Mouse (Mus musculus) MEL (cell line): ENCODE data around the gene Gsap. TPM values are rescaled to one million over a fixed set of nuclear protein-coding genes. Genes with fewer than 3 reads are reported as not detected.

Source experiments
- DNase-seq: peaks from one replicate; pipeline ENCODE4 v3.0.0; 2011; ENCODE audit warnings: low read depth, low spot score
- H3K27ac ChIP-seq: 2 replicates; pipeline ENCODE4 v1.5.1; 2012; ENCODE audit warnings: low read depth, mild to moderate bottlenecking, control low read depth, low read length, moderate library complexity; ENCODE audit not compliant: control insufficient read depth
- H3K27me3 ChIP-seq, 2 experiments: fragments of 150-350 bp in 1 of 2; sonication (generic) in 1 of 2; 2 replicates each; pipeline ENCODE4 v1.6.1; 2012; ENCODE audit warnings: low read length in 2 of 2, mild to moderate bottlenecking in 2 of 2, improper control_type of control experiment in 1 of 2, moderate library complexity in 1 of 2; ENCODE audit not compliant: insufficient read depth in 2 of 2, control insufficient read depth in 1 of 2
- H3K36me3 ChIP-seq, 2 experiments: 2 replicates each; pipeline ENCODE4 v1.6.1; 2012 to 2014; ENCODE audit warnings: low read length in 2 of 2, improper control_type of control experiment in 1 of 2, inconsistent platforms in 1 of 2, mild to moderate bottlenecking in 1 of 2; ENCODE audit not compliant: insufficient read depth in 2 of 2, control insufficient read depth in 1 of 2
- H3K4me1 ChIP-seq, 2 experiments: fragments of 150-350 bp in 1 of 2; sonication (generic) in 1 of 2; 2 replicates each; pipeline ENCODE4 v1.6.1; 2012; ENCODE audit warnings: low read length in 2 of 2, improper control_type of control experiment in 1 of 2, mild to moderate bottlenecking in 1 of 2; ENCODE audit not compliant: insufficient read depth in 2 of 2, control insufficient read depth in 1 of 2
- H3K4me3 ChIP-seq, 2 experiments: fragments of 150-350 bp in 1 of 2; sonication (generic) in 1 of 2; 2 replicates each; pipeline ENCODE4 v1.5.1; 2012; ENCODE audit warnings: low read depth in 2 of 2, low read length in 2 of 2, mild to moderate bottlenecking in 2 of 2, moderate library complexity in 2 of 2, control low read depth in 1 of 2, improper control_type of control experiment in 1 of 2; ENCODE audit not compliant: control insufficient read depth in 1 of 2, insufficient read depth in 1 of 2
- H3K79me2 ChIP-seq: 2 replicates; pipeline ENCODE4 v1.6.1; 2012; ENCODE audit warnings: mild to moderate bottlenecking, low read length, moderate library complexity; ENCODE audit not compliant: control insufficient read depth, poor library complexity, insufficient read depth
- H3K9ac ChIP-seq: 2 replicates; pipeline ENCODE4 v1.6.1; 2012; ENCODE audit warnings: low read depth, mild to moderate bottlenecking, control low read depth, low read length, moderate library complexity; ENCODE audit not compliant: control insufficient read depth, poor library complexity, severe bottlenecking
- H3K9me3 ChIP-seq: fragments of 150-350 bp; sonication (generic); replicated peaks from 2 replicates; pipeline ENCODE4 v1.6.1; 2012; ENCODE audit warnings: mild to moderate bottlenecking, low read length, improper control_type of control experiment, moderate library complexity; ENCODE audit not compliant: insufficient read depth
- BHLHE40 ChIP-seq: IDR thresholded peaks from 2 replicates; pipeline ENCODE4 v1.6.1; 2012; ENCODE audit warnings: low read depth, mild to moderate bottlenecking, inconsistent platforms, low read length, improper control_type of control experiment, borderline replicate concordance
- CHD1 ChIP-seq: IDR thresholded peaks from 2 replicates; pipeline ENCODE4 v1.6.1; 2012; ENCODE audit warnings: low read depth, mild to moderate bottlenecking, inconsistent platforms, low read length, improper control_type of control experiment
- E2F4 ChIP-seq: IDR thresholded peaks from 2 replicates; pipeline ENCODE4 v1.6.1; 2011; ENCODE audit warnings: low read depth, low read length, improper control_type of control experiment, borderline replicate concordance
- ELF1 ChIP-seq: IDR thresholded peaks from 2 replicates; pipeline ENCODE4 v1.6.1; 2014; ENCODE audit warnings: low read depth, mild to moderate bottlenecking, inconsistent platforms, low read length, improper control_type of control experiment, moderate library complexity
- GABPA ChIP-seq: IDR thresholded peaks from 2 replicates; pipeline ENCODE4 v1.6.1; 2012; ENCODE audit warnings: low read depth, mild to moderate bottlenecking, inconsistent platforms, low read length, improper control_type of control experiment, moderate library complexity
- JUND ChIP-seq: IDR thresholded peaks from 2 replicates; pipeline ENCODE4 v1.6.1; 2011; ENCODE audit warnings: low read depth, mild to moderate bottlenecking, improper control_type of control experiment, low read length
- KAT2A ChIP-seq: conservative IDR thresholded peaks from 2 replicates; pipeline ENCODE4 v1.6.1; 2012; ENCODE audit warnings: low read depth, low read length, improper control_type of control experiment, inconsistent platforms
- NELFE ChIP-seq: IDR thresholded peaks from 2 replicates; pipeline ENCODE4 v1.6.1; 2011; ENCODE audit warnings: low read depth, low read length, improper control_type of control experiment
- NRF1 ChIP-seq: IDR thresholded peaks from 2 replicates; pipeline ENCODE4 v1.6.1; 2014; ENCODE audit warnings: low read depth, mild to moderate bottlenecking, inconsistent platforms, low read length, improper control_type of control experiment, moderate library complexity; ENCODE audit not compliant: poor library complexity, insufficient read depth, severe bottlenecking
- RAD21 ChIP-seq: IDR thresholded peaks from 2 replicates; pipeline ENCODE4 v1.6.1; 2011; ENCODE audit warnings: mild to moderate bottlenecking, low read depth, low read length, improper control_type of control experiment
- RCOR1 ChIP-seq: IDR thresholded peaks from 2 replicates; pipeline ENCODE4 v1.6.1; 2012; ENCODE audit warnings: low read depth, mild to moderate bottlenecking, inconsistent platforms, low read length, improper control_type of control experiment
- SIN3A ChIP-seq: IDR thresholded peaks from 2 replicates; pipeline ENCODE4 v1.6.1; 2012; ENCODE audit warnings: low read length, improper control_type of control experiment, inconsistent platforms
- SMC3 ChIP-seq: IDR thresholded peaks from 2 replicates; pipeline ENCODE4 v1.6.1; 2011; ENCODE audit warnings: low read depth, low read length, improper control_type of control experiment
- TAL1 ChIP-seq: IDR thresholded peaks from 2 replicates; pipeline ENCODE4 v1.6.1; 2012; ENCODE audit warnings: mild to moderate bottlenecking, inconsistent platforms, low read length, moderate library complexity, mixed read lengths
- TBP ChIP-seq: IDR thresholded peaks from 2 replicates; pipeline ENCODE4 v1.8.0; 2011; ENCODE audit warnings: low read depth, low read length, improper control_type of control experiment
- UBTF ChIP-seq: IDR thresholded peaks from 2 replicates; pipeline ENCODE4 v1.6.1; 2012; ENCODE audit warnings: low read depth, mild to moderate bottlenecking, inconsistent platforms, low read length, improper control_type of control experiment, moderate library complexity, borderline replicate concordance; ENCODE audit not compliant: insufficient read depth
- USF2 ChIP-seq, 2 experiments: IDR thresholded peaks; 2 replicates each; pipeline ENCODE4 v1.6.1; 2011 to 2012; ENCODE audit warnings: improper control_type of control experiment in 2 of 2, low read length in 2 of 2, borderline replicate concordance in 1 of 2, inconsistent platforms in 1 of 2, low read depth in 1 of 2, mild to moderate bottlenecking in 1 of 2; ENCODE audit not compliant: insufficient read depth in 1 of 2
- ZKSCAN1 ChIP-seq: IDR thresholded peaks from 2 replicates; pipeline ENCODE4 v1.6.1; 2012; ENCODE audit warnings: low read depth, mild to moderate bottlenecking, inconsistent platforms, low read length, improper control_type of control experiment, moderate library complexity
- ZNF384 ChIP-seq: IDR thresholded peaks from 2 replicates; pipeline ENCODE4 v1.6.1; 2012; ENCODE audit warnings: low read depth, mild to moderate bottlenecking, inconsistent platforms, low read length, improper control_type of control experiment
- polyA plus RNA-seq, 2 experiments: library from polyadenylated mRNA; stranded (reverse) in 1 of 2; unstranded in 1 of 2; fragments of >175 nt in 1 of 2; fragments of >200 nt in 1 of 2; gene quantifications; 2 replicates each; pipeline versions ENCODE4 v1.2.1 to v1.2.4; 2012; ENCODE audit warnings: low replicate concordance in 2 of 2, low read depth in 1 of 2; ENCODE audit not compliant: insufficient read length in 2 of 2, insufficient read depth in 1 of 2, missing spikeins in 1 of 2
- total RNA-seq: library from RNA; depleted of rRNA; stranded (reverse); fragments of 300-350 nt; gene quantifications from 2 replicates; pipeline ENCODE4 v1.2.3, GENCODE M21; 2012

Gsap gene
- total and polyA plus RNA-seq, 3 experiments: 0.19 to 0.22 TPM; not detected in 1

GRCm38 (mm10) chr5:21217453-21218294 is 31.6 kb downstream of the Gsap start (continued):
- no peak for TF ChIP-seq KAT2A
- no peak for TF ChIP-seq ZKSCAN1
- TF ChIP-seq RAD21: no peak
- TF ChIP-seq RCOR1: no peak

- TF ChIP-seq SMC3: no peak
- no peak for TF ChIP-seq USF2 (IDR thresholded peaks at IDR 0.05; ENCODE audit: borderline replicate concordance in 1 of 2, insufficient read depth in 1 of 2, low read depth in 1 of 2, low read length in 2 of 2)
- TF ChIP-seq NELFE: no peak
- TF ChIP-seq ZNF384: no peak
- no peak for TF ChIP-seq BHLHE40
- TF ChIP-seq SIN3A: no peak
- no peak for TF ChIP-seq CHD1
- no peak for TF ChIP-seq TAL1
- no peak for TF ChIP-seq JUND
- no peak for TF ChIP-seq KAT2A
- TF ChIP-seq NRF1: no peak
- H3K36me3 ChIP-seq: no peaks in the 10 kb centered on the region
- H3K4me1 ChIP-seq: no peaks in the 10 kb centered on the region
Observed at GRCm38 (mm10) chr5:21232876-21233275, 46.8 kb downstream of the Gsap start.

GRCm38 (mm10) chr5:21244575-21244974 is 58.5 kb downstream of the Gsap start:
- Histone ChIP-seq H3K9me3 (no peaks in the 10 kb centered on the region), H3K4me1 (peaks cover 0 to 7% of the 10 kb centered on the region in 2 experiments; a peak in 2 of 4 replicates), H3K4me3 (no peak overlapping the region), H3K79me2 (no peaks in the 10 kb centered on the region), H3K27ac (no peak overlapping the region), H3K36me3 (no peaks in the 10 kb centered on the region), H3K27me3 (no peaks in the 10 kb centered on the region), H3K9ac (no peak overlapping the region)
- no peak for DNase-seq
- TF ChIP-seq SMC3 (no peak), GABPA (no peak), UBTF (no peak), E2F4 (no peak), RCOR1 (no peak), TBP (no peak), ELF1 (no peak)

More at GRCm38 (mm10) chr5:21232876-21233275, 46.8 kb downstream of the Gsap start:
- no peak for DNase-seq
- no peaks in the 10 kb centered on the region for H3K9me3 ChIP-seq
- H3K27ac ChIP-seq: no peak overlapping the region
- H3K27me3 ChIP-seq: no peaks in the 10 kb centered on the region
- no peak overlapping the region for H3K4me3 ChIP-seq
- H3K9ac ChIP-seq: no peak overlapping the region
- H3K79me2 ChIP-seq: no peaks in the 10 kb centered on the region
